Mouse (Mus musculus) embryonic facial prominence, embryonic 13.5 days (tissue): ENCODE data around the gene Meis3. TPM values are rescaled to one million over a fixed set of nuclear protein-coding genes. Genes with fewer than 3 reads are reported as not detected.

ENCODE experiments used
- ATAC-seq: fragments of 200-750 bp; cut with Nextera tagmentation; 2 replicates; pipeline ENCODE4 v1.8.0; 2017; ENCODE audit warnings: low read depth; ENCODE audit not compliant: insufficient number of reproducible peaks, insufficient read depth, low FRiP score, low TSS enrichment
- H3K27ac ChIP-seq: fragments of 300-500 bp; sonication (generic); 2 replicates; pipeline ENCODE4 v1.5.1; 2015; ENCODE audit warnings: moderate library complexity, mild to moderate bottlenecking, inconsistent platforms
- H3K27me3 ChIP-seq: fragments of 300-500 bp; sonication (generic); 2 replicates; pipeline ENCODE4 v1.6.1; 2015; ENCODE audit warnings: mild to moderate bottlenecking, inconsistent platforms
- H3K36me3 ChIP-seq: fragments of 300-500 bp; sonication (generic); 2 replicates; pipeline ENCODE4 v1.6.1; 2015; ENCODE audit warnings: mild to moderate bottlenecking, inconsistent platforms
- H3K4me1 ChIP-seq: fragments of 300-500 bp; sonication (generic); 2 replicates; pipeline ENCODE4 v1.6.1; 2015; ENCODE audit warnings: inconsistent platforms
- H3K4me2 ChIP-seq: fragments of 300-500 bp; sonication (generic); 2 replicates; pipeline ENCODE4 v1.6.1; 2015; ENCODE audit warnings: moderate library complexity, mild to moderate bottlenecking, inconsistent platforms
- H3K4me3 ChIP-seq: fragments of 300-500 bp; sonication (generic); 2 replicates; pipeline ENCODE4 v1.5.1; 2015; ENCODE audit warnings: mild to moderate bottlenecking, inconsistent platforms
- H3K9ac ChIP-seq: fragments of 300-500 bp; sonication (generic); 2 replicates; pipeline ENCODE4 v1.6.1; 2015; ENCODE audit warnings: mild to moderate bottlenecking, inconsistent platforms
- H3K9me3 ChIP-seq: fragments of 300-500 bp; sonication (generic); 2 replicates; pipeline ENCODE4 v1.6.1; 2016; ENCODE audit warnings: inconsistent platforms
- WGBS: fragments of 180-500 bp; shearing (Covaris S2); methylation state at CpG from one replicate; pipeline ENCODE4 v1.1.7; 2015; ENCODE audit warnings: mixed read lengths; 5-methylcytosine and 5-hydroxymethylcytosine counted together
- polyA plus RNA-seq: library from polyadenylated mRNA; unstranded; fragments of >200 nt; fragmentation: Nextera tagmentation; extraction: Ambion mirVana; gene quantifications from 2 replicates; pipeline ENCODE4 v1.2.1, GENCODE M21; 2015

The Meis3 gene
- polyA plus RNA-seq, 1 experiment from 2014 or later = 54.4 TPM

DNA sequence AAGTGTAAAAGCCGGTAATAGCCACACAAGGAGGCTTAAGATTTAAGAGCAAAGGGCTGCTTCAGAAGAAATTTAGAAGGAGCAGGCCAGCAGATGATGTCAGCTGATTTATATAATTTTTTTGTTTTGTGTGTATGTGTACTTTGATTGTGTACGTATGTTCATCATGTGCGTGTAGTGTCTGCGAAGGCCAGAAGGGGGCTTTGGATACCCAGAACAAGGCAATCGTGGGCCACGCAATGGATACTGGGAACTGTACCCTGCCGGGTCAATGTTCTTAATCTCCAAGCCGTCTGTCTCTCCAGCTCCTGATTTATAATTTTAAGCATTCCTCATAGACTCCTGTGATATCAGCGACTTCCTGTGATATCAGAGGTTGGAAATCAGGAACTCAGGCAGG, 13.6 kb upstream of the Meis3 start:
- peaks cover 28% of the 10 kb centered on the region for H3K27me3 ChIP-seq
- H3K36me3 ChIP-seq = peaks cover 3% of the 10 kb centered on the region; the same call in 1 of the 2 replicates
- no peak overlapping the region for H3K4me3 ChIP-seq
- H3K4me1 ChIP-seq = peaks cover 10% of the 10 kb centered on the region; the same call in 1 of the 2 replicates
- no peak overlapping the region for H3K27ac ChIP-seq
- H3K9ac ChIP-seq = no peak overlapping the region
- no peaks in the 10 kb centered on the region for H3K9me3 ChIP-seq
- no peak for ATAC-seq
- 86% methylated on average over 9 of the region's 9 CpGs for WGBS
- no peak overlapping the region for H3K4me2 ChIP-seq

DNA sequence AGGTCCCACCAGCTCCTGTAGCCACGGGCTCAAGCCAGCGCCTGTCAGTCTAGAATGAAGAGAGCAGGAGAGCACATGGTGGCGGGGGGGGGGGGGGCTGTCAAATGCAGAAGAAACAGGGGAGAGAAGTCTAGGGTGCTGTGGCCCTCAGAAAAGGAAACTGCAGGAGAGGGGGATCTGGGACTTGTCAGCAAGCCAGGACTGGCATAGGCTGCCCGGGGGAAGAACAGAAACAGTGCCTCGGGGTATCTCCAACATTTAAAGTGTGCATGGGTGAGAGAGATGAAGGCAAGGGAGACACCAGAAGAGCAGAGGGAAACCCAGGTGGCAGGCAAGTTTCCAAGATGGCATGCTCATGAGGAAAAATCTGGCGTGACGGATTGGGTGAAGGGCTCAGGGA, 12.9 kb upstream of the Meis3 start:
- 79% methylated on average over 7 of the region's 7 CpGs for WGBS
- peaks cover 10% of the 10 kb centered on the region; the same call in 1 of the 2 replicates for H3K4me1 ChIP-seq
- H3K4me3 ChIP-seq = no peak overlapping the region
- peaks cover 28% of the 10 kb centered on the region for H3K27me3 ChIP-seq
- H3K27ac ChIP-seq = no peak overlapping the region
- no peak overlapping the region for H3K9ac ChIP-seq
- H3K36me3 ChIP-seq = peaks cover 3% of the 10 kb centered on the region; the same call in 1 of the 2 replicates
- H3K4me2 ChIP-seq = no peak overlapping the region
- no peak for ATAC-seq
- H3K9me3 ChIP-seq = no peaks in the 10 kb centered on the region

DNA sequence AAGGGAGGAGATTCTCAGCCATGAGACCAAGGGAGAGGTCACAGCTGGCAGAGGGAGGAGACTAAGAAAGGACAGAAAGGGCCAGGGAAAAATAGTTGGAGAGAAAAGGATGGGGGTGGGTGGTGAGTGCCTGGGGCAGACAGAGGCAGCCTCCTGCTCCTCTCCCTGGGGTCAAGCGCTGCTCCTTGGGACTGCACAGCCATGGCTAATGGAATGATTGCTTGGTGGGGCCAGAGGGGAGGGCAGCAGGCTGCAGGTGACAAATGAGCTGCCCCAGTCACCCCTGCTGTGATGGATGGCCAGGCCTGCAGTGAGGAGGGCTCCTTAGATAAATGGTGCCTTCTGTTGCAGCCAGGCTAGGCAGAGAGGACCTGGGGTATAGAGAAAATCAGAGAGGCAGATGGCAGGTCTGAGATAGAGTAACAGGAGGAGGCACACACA, 2.7 kb upstream of the Meis3 start:
- peaks cover 12% of the 10 kb centered on the region for H3K9me3 ChIP-seq
- H3K4me2 ChIP-seq = no peak overlapping the region
- peaks cover 16% of the 10 kb centered on the region for H3K4me1 ChIP-seq
- H3K9ac ChIP-seq = peak overlapping the region; percentile 61
- no peak for ATAC-seq
- H3K27ac ChIP-seq = no peak overlapping the region
- H3K4me3 ChIP-seq = no peak overlapping the region
- H3K27me3 ChIP-seq = no peaks in the 10 kb centered on the region; the same call in 1 of the 2 replicates
- no peaks in the 10 kb centered on the region for H3K36me3 ChIP-seq
- 8% methylated on average over 1 of the region's 1 CpGs for WGBS

DNA sequence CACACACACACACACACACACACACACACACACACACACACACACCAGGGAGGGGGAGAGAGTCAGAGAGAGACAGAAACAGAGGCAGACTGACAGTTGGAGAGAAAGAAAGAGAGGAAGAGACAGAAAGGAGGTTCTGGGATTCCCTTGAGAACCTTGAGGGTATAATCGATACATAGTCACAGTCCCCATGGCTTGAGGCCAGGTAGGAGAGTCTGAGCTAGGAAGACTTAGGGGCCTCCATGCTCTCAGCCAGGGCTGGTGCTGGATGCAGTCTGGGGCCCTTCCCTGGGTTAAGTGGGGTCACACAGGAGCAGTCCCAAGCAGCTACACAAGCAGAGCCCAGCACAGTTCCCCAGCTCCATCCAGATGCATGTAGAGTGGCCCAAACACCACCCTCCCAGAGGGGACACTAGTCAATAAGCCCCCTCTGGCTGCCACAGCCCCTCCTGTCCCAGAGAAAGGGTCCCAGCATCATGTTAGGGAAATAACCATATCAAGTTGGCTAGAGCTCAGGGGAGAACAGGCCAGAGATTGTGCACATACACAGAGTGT, 2.2 kb upstream of the Meis3 start:
- no peaks in the 10 kb centered on the region; the same call in 1 of the 2 replicates for H3K27me3 ChIP-seq
- H3K4me1 ChIP-seq = peaks cover 16% of the 10 kb centered on the region
- H3K4me3 ChIP-seq = no peak overlapping the region
- WGBS = 59% methylated on average over 1 of the region's 1 CpGs
- peaks cover 7% of the 10 kb centered on the region for H3K9me3 ChIP-seq
- ATAC-seq = no peak
- no peak overlapping the region for H3K4me2 ChIP-seq
- no peak overlapping the region for H3K9ac ChIP-seq
- H3K36me3 ChIP-seq = 0 out of 2 replicates have a peak, but pooled peaks cover under 1% of the 10 kb centered on the region
- no peak overlapping the region for H3K27ac ChIP-seq

DNA sequence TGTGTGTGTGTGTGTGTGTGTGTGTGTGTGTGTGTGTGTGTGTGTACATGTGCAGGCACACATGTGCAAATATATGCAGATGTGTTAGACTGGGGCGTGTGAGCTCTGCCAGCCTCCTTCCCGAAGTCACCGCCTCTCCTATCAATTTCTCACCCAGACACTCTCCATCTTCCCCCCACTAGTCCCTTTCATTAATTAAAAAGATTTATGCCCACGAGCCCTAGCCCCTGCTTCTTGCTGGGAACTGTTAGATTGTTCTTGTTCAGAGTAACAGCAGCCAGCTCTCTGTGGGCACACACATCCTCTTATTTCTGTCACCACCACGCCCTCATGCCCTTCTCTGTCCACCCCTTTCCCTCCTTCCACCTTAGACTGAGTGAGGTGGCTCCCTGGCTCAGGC, 1.7 kb upstream of the Meis3 start:
- Histone ChIP-seq H3K27me3 (no peaks in the 10 kb centered on the region; the same call in 1 of the 2 replicates), H3K9ac (no peak overlapping the region), H3K4me1 (peaks cover 16% of the 10 kb centered on the region), H3K4me3 (no peak overlapping the region), H3K36me3 (0 out of 2 replicates have a peak, but pooled peaks cover 3% of the 10 kb centered on the region), H3K9me3 (peaks cover 2% of the 10 kb centered on the region; the same call in 1 of the 2 replicates), H3K27ac (no peak overlapping the region), H3K4me2 (no peak overlapping the region)
- WGBS = 64% methylated on average over 5 of the region's 5 CpGs
- no peak for ATAC-seq

DNA sequence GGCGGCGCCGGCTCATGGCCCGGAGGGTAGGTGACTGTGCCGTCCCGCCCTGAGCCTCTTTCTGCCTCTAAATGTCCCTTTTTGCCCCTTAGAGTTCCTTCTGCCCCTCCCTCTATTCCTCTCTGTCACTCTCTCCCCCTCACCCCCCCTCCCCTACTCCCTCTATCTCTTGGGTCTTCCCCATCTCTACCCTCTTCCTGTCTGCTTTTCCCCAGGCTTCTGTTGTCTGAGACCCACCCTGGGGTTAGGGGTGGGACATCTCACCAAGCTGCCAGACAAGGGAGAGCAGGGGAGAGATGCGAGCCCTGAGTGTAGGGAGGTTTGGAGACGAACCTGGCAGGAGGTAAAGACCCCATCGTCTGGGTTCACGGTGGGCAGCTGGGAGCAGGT, 647 bp downstream of the Meis3 start:
- Histone ChIP-seq H3K36me3 (peaks cover 24% of the 10 kb centered on the region), H3K9ac (peak overlapping the region; percentile 80), H3K9me3 (no peaks in the 10 kb centered on the region; the same call in 1 of the 2 replicates), H3K27ac (peak overlapping the region; percentile 64), H3K4me2 (peak overlapping the region; percentile 79), H3K4me1 (peaks cover 16% of the 10 kb centered on the region), H3K4me3 (peak overlapping the region; percentile 74), H3K27me3 (no peaks in the 10 kb centered on the region; the same call in 1 of the 2 replicates)
- 0% methylated on average over 10 of the region's 10 CpGs for WGBS
- ATAC-seq = no peak

DNA sequence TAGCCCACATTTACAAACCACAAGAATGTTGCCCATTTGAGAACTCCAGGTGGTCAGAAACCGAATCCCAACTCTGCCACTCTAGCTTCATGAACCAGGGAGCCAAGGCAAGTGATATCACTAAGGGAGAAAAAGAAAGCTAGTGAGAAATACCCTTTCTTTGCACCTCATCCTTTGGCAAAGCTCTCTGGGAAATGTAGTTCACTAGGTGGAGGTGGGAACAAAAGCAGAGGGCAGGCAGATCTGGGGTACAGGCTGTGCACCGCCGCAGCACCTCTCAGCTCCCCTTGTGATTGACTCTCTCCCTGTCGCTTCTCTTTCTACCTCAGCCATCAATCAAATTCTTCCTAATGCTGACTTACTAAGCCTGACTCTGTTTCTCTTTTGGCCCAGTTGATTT, 3.2 kb downstream of the Meis3 start:
- Histone ChIP-seq H3K9me3 (no peaks in the 10 kb centered on the region; the same call in 1 of the 2 replicates), H3K27ac (no peak overlapping the region), H3K4me2 (no peak overlapping the region), H3K9ac (no peak overlapping the region), H3K27me3 (no peaks in the 10 kb centered on the region; the same call in 1 of the 2 replicates), H3K4me3 (no peak overlapping the region), H3K4me1 (peaks cover 16% of the 10 kb centered on the region), H3K36me3 (peaks cover 32% of the 10 kb centered on the region)
- ATAC-seq = no peak
- WGBS = 76% methylated on average over 4 of the region's 4 CpGs

DNA sequence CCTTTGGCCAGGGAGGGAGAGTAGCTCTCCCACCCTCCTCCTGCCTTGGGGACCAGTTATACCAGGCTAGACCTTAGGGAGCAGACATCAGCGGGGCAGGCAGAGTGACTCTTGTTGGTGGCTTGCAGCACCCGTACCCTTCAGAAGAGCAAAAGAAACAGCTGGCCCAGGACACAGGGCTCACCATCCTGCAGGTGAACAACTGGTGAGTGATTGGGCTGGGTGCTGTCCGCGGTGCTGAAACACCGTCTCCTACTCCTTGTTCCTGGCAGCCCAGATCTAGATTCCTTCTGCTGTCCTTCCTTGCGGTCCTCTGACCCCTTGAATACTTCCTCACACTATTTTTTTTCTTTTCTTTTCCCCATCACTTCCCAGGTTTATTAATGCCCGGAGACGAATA, 8.8 kb downstream of the Meis3 start:
- Histone ChIP-seq H3K36me3 (peaks cover 42% of the 10 kb centered on the region), H3K27me3 (no peaks in the 10 kb centered on the region), H3K4me2 (no peak overlapping the region), H3K4me3 (no peak overlapping the region), H3K9me3 (no peaks in the 10 kb centered on the region; the same call in 1 of the 2 replicates), H3K4me1 (no peaks in the 10 kb centered on the region), H3K9ac (no peak overlapping the region), H3K27ac (no peak overlapping the region)
- no peak for ATAC-seq
- WGBS = 23% methylated on average over 8 of the region's 8 CpGs

DNA sequence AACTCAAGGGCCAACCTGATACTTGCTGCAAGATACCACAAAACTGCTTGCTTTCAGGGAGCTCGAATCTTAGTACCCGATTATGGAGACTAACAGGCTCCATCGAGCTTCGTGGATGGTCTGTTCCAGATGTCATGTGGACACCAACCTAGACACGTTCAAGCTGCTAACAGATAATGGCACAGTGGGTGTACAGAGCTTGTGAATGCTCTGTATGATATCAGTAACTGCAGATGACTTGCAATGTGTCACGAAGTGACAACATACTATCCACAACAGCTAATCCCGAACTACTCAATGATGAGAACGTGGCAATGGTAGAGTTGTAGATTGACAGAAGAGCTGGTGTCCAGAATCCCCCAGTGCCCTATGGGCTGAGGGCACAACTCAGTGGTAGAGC, 12.6 kb downstream of the Meis3 start:
- Histone ChIP-seq H3K27me3 (no peaks in the 10 kb centered on the region), H3K9me3 (no peaks in the 10 kb centered on the region), H3K27ac (no peak overlapping the region), H3K4me1 (no peaks in the 10 kb centered on the region), H3K4me2 (no peak overlapping the region), H3K4me3 (no peak overlapping the region), H3K36me3 (peaks cover 21% of the 10 kb centered on the region), H3K9ac (no peak overlapping the region)
- ATAC-seq = no peak
- WGBS = 83% methylated on average over 8 of the region's 8 CpGs

DNA sequence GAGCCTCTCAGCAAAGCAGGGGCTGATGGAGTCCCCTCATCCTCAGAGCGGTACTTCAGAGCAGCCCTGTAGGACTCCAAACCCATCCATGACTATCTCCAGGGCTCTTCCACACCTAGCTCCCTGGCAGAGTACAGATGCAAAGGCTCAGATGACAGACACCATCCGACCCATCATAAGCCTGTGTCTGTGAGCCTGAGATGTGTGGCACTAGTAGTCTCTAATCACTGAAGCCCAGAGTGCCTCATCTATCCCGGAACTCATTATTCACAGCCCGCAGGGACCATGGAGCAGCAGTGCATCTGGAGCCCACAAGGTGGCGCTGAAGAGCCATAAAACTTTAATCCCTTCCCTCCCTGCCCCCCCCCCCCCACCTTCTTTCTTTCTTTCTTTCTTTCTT, 17.4 kb downstream of the Meis3 start:
- Histone ChIP-seq H3K27ac (no peak overlapping the region), H3K4me3 (no peak overlapping the region), H3K4me1 (peaks cover 3% of the 10 kb centered on the region; the same call in 1 of the 2 replicates), H3K27me3 (no peaks in the 10 kb centered on the region), H3K36me3 (peaks cover 14% of the 10 kb centered on the region), H3K4me2 (no peak overlapping the region), H3K9ac (no peak overlapping the region), H3K9me3 (no peaks in the 10 kb centered on the region)
- WGBS = 18% methylated on average over 5 of the region's 5 CpGs
- no peak for ATAC-seq

DNA sequence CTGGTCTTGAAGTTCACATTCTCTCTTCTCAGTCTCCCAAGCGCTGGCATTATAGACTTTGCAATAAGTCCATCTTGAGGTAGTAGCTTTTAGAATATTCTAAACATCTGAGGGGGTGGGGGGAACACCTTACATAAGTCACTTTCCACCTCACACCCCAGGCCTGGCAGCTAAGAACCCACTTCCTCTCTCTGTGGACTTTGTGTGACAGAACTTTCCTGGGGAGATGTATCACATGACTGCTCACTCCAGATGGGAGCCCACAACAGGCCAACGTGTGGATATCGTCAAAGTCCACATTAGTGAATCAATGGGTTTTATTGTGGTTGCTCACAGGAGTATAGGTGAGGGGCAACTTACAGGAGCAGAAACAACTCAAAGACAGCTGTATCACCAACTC, 18.8 kb downstream of the Meis3 start:
- Histone ChIP-seq H3K4me3 (no peak overlapping the region), H3K36me3 (peaks cover 27% of the 10 kb centered on the region), H3K27ac (no peak overlapping the region), H3K9me3 (no peaks in the 10 kb centered on the region), H3K4me1 (peaks cover 3% of the 10 kb centered on the region; the same call in 1 of the 2 replicates), H3K9ac (no peak overlapping the region), H3K27me3 (no peaks in the 10 kb centered on the region), H3K4me2 (no peak overlapping the region)
- no peak for ATAC-seq
- 50% methylated on average over 3 of the region's 3 CpGs for WGBS

DNA sequence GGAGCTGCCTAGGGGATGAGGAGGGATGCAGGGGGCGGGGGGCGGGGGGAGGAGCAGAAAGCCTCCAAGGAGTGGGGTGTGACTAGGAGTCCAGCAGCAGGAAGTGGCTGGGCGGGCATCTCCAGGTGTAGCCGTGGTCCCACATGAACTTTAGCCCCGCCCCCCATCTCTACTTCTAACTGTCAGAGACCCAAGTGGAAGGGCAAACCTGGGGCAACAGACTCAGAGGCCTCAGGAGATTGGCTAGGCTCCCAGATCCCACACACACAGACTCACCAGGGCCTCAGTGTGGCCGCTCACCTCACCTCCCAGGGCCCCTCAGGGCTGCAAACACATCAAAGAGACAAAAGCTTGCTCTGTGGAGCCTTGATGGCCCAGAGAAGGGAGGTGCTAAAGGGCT, 21.7 kb downstream of the Meis3 start:
- 81% methylated on average over 6 of the region's 6 CpGs for WGBS

More for the DNA sequence above, 21.7 kb downstream of the Meis3 start:
- Histone ChIP-seq H3K4me3 (no peak overlapping the region), H3K27ac (no peak overlapping the region), H3K9me3 (no peaks in the 10 kb centered on the region), H3K36me3 (peaks cover 55% of the 10 kb centered on the region), H3K4me1 (peaks cover 3% of the 10 kb centered on the region; the same call in 1 of the 2 replicates), H3K9ac (no peak overlapping the region), H3K27me3 (no peaks in the 10 kb centered on the region), H3K4me2 (no peak overlapping the region)
- no peak for ATAC-seq
